Mouse (Mus musculus) cortical plate, adult 2 months (tissue): ENCODE results near the gene Vstm2a.

Experiments
- CTCF ChIP-seq: fragments of 200-500 bp; IDR thresholded peaks from 2 replicates; pipeline ENCODE4 v1.5.1; 2011; ENCODE audit warnings: mild to moderate bottlenecking, control low read depth, low read length; ENCODE audit not compliant: insufficient read depth; ENCODE audit errors: extremely low read depth
- POLR2A ChIP-seq: fragments of 200-500 bp; IDR thresholded peaks from 2 replicates; pipeline ENCODE4 v1.6.1; 2011; ENCODE audit warnings: mild to moderate bottlenecking, low read length, control low read depth; ENCODE audit not compliant: insufficient read depth; ENCODE audit errors: extremely low read depth

DNA sequence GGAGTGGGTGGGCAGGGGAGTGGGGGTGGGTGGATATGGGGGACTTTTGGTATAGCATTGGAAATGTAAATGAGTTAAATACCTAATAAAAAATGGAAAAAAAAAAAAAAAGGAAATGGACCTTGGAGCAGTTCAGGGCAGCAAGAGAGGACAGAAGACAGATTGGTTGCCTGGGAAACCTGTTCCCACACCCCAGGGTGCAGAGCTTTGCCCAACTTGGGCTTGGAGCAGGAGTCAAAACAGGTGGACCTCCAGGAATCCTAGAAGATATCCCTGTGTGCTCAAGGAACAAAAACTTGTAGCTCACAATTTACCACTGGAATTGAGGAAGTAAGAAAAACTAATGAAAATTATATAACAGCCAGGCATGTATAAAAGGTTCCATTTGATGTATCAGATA is 96.8 kb downstream of the Vstm2a start:
- TF ChIP-seq CTCF (no peak), POLR2A (no peak)
